Mouse (Mus musculus) embryo, embryonic 9.5 days (tissue): ENCODE results near the gene Vipr2.

Source experiments
- DNase-seq: peaks from one replicate; pipeline ENCODE4 v3.0.0-alpha.2; 2017; ENCODE audit errors: extremely low spot score

Gene Vipr2

GRCm38 (mm10) chr12:116097166-116097565, 19.6 kb downstream of the Vipr2 start:
- DNase-seq, result no peak

DNA sequence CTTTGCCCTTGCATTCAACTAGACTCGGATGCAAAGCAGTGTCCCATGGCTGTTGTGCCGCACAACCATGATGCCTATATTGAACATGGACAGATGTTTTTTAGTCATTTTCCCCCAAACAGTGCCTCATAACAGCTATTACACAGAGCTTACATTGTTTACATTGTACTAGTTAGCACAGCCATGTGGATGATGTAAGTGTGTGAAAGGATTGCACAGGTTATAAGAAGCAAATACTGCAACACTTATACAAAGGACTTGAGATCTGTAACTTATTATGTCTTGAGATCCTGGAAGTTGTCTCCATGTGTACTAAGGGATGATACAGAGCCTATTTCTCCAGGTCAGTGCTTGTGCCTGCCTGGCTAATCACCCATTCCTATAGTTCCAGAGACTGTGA, 24.4 kb downstream of the Vipr2 start:
- DNase-seq, result no peak

DNA sequence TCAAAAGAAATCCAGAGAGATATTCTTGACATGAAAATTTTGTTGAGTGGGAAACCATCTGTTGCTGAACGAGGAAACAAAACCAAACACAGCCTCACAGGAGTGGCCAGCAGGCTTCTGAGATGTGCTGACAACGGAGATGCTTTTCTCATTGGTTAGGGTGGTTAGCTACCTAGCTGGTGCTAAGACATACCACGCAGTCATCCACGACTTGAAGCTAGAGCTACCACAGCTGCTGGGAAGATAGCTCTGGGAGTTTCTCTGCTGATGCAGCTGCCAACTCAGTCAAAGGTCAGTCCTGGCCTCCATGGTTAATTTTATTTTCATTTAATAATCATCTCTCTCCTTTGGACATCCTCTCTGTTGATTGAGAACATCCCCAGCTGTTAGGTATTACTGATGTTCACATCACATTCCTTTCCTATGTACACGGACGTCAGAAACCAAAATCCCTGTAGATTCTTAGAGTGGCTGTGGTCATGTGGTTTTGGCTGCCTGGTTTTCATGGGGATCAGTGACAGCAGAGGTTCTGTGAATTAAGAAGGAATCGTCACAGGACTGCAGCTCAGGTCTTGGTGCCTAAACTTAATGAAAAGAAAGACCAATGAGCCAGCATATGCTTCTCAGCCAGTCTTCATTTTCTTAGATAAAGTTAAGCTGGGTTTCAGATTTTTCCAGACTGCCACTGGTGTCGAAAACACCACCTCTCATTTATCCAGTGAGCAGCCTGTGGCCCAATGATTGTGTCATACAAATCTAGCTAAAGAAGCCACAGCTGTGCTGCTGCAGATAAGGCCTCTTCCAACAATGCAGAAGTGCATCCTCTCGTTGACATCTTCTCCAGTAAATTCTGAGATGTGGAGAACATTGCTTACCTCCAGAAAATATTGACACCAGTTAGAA, 32.2 kb downstream of the Vipr2 start:
- no peak for DNase-seq

DNA sequence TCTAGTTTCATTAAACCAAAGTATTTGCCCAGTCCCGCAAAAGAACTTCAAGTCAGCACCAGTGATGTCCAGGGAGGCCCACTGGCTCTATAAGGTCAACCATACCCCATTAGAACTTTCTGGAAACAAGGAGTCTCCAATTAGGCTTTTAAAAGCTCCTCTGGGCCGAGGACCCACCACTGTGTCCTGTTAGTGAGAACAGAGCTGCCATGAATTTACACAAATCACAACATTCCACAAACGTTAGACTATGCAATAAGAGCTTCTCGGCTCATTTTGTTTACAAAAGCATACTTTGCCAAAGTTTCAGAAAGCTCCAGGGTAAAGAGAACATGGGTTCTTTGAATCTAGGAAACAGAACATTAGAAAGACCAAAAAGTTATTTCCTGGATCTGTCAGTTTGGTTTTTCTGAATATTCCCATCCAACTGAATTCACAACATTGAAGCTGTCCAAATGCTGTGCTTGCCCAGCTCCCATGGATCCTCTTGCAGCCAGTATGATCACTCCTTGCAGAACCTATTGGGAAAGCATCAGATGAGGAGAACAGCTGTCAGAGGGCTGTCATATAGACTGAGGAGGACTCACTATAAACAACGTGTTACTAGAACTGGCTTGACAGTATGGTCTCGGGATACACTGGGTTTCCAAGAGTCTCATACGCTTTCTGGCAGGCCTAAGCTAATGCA, 33.6 kb downstream of the Vipr2 start:
- DNase-seq, result no peak

DNA sequence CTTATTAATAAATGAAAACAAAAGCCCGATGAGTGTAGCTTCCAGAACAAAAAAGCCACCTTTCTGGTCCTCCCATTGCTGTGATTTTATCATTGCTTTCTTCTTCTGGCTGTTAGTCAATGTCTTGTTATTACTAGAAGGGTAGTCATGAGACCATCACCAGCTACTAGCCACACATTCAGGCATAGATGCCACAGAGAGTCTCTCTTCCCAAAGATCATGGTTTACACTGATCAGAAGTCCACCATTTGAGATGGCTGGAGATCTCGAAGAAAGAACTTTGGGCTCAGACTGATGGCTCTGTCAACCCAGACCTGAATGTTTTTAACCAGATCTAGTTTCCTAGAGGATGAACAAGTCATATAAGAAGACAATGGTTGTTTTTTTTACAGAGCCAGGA, 38.3 kb downstream of the Vipr2 start:
- DNase-seq, result no peak

GRCm38 (mm10) chr12:116116455-116116854, 38.9 kb downstream of the Vipr2 start:
- no peak for DNase-seq

GRCm38 (mm10) chr12:116117352-116117929, 39.9 kb downstream of the Vipr2 start:
- DNase-seq, result no peak

DNA sequence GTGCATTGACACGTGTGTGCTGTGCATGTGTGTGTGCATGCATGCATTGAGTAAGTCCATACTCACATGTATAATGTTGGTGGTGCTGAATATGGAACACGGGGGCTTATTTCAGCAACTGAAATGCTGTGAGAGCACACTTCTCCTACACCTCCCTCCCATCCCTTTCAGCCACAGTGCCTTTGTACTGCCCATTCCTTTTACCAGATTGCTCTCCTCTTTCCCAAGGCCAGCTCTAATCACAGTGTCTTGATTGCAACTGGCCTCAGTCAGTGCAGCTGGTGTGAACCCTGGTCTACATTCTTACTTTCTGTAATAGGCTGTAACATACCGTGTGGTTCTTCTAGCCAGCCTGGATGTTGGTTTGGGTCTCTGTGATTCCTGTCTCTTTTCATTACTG, 41.5 kb downstream of the Vipr2 start:
- no peak for DNase-seq

DNA sequence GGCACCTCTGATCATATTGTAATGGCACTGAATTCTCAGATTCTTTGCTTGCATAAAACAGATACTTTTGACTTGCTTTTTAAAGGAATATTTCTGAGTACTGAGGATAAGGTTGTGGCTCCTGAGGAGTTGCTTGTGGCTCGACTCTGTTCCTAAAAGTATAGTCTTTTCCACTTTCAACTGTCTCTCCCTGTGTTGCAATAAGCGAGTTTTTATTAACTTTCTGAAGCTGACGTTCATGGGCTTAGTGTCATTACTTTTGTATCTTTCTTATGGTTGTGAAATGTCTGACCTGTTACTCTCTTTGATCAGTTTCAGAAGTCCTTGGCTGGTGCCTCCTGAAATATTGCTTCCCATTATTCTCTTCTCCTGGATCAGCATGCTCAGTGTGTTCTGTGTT, 46.3 kb downstream of the Vipr2 start:
- DNase-seq, result no peak

GRCm38 (mm10) chr12:116130936-116131335, 53.4 kb downstream of the Vipr2 start:
- no peak for DNase-seq

DNA sequence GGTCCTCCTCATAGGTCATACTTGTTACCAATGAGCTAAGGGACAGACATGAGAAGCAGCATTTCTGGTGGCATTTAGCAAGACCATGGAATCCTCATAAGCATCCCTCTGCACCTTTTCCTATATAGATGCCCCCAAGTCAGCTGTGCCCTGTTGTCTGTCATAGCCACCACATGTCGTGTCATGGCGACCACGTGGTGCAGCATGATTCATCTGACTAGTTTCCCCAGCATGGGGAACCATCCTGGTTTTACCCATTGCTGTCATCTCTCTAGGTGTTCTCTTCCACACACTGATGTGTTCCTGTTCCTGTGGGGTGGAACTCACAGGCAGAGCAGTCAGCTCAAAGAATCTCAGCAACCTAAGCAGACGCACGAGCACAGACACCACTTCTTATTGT, 55.4 kb downstream of the Vipr2 start:
- DNase-seq, result no peak

DNA sequence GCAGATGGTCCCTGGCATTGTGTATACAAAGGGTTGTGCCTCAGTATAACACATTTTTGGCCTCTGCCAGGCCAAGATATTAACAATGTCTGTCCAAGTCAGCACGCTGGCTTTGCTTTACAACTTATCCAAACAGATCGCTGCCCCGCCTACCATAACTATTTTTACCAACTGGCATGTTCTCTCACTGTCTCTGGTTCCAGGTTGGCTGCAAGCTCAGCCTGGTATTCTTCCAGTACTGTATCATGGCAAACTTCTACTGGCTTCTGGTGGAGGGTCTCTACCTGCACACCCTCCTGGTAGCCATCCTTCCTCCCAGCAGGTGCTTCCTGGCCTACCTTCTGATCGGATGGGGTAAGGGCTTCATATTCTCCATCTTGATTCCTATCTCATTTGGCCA, 58.4 kb downstream of the Vipr2 start:
- no peak for DNase-seq

DNA sequence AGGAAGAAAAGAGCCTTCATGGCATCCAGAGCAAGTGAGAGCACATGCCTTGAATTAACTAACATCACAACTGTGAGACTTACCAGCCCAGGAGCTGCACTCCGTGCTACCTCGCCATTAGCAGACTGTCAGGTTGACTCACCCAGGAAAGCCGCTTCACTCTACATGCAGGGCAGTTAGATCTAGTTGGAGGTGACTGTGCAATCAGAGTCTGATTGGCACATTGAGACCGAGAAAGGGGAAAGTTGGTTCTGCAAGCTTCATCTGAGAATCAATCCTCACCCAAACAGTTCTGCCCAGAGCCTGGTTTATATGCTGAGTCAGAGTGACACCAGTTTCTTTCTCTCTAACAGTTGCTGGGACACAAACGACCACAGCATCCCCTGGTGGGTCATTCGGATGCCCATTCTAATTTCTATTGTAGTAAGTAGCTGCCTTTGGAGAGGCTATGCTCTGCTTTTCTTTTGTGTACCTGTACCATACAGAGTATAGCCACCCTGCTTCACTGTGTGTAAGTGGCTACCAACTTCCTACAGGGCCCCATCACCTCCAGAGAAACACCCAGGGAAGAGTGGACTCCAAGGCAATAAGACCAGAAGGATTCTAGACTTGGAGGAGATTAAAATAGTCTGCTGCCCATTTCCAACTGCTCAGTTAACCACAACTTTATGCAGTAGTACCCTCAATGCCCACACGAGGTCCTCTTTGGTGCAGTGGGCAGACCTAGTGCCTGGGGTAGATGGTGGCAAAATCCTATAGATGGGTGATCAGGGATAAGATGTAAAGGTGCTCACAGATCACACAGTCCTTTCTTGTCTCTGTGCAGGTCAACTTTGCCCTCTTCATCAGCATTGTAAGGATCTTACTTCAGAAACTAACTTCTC, 61.0 kb downstream of the Vipr2 start:
- no peak for DNase-seq

DNA sequence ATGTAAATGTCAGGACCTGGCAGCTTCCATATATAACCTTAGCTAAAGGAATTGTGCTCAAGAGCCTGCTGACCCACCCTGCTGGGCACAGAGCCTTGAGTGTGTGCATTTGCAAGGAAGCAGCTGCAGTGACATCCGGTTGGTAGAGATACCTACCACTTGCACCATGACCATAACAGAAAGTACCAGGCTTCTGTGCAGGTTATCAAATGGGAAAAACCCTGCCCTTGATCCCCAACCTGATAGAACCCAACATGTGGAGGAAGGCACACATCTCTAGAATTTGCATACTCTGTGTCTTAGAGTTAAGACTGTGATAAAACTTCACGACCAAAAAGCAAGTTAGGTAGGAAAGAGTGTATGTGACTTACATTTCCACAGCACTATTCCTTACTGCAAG, 63.1 kb downstream of the Vipr2 start:
- no peak for DNase-seq

DNA sequence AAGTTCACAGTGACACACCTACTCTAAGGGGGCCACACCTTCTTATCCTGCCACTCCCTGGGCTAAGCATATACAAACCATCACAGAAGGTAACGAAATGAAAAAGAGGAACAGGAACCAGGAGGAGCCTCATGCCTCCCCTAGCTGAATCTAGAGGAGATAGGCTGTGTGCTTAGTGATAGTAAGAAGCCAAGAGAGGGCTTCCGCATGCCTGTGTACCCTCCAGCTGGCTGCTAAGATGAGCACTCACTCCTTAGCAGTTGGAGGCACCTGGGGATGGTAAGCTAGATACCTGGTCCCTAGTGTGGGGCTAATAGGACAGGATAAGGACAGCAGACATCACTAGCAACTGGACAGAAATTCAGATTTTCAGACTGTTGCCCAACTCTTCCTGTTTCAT, 64.3 kb downstream of the Vipr2 start:
- DNase-seq, result no peak

DNA sequence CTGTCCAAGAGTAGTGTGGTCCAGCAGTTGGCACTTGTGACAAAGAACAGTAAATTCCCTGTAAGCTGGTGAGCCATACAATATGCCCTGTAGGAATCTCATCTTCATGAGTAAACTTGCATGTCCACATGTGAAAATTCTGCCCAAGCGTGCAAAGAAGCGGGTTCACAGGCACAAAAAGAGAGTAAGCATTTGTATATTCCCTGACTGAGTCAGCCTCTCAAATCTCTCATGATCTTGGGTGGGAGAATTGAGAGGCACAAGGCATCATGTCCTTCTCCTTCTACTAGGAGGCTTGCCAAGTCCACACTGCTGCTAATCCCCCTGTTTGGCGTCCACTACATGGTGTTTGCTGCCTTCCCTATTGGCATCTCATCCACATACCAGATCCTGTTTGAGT, 64.9 kb downstream of the Vipr2 start:
- DNase-seq, result no peak

- DNase-seq, result no peak
Measured at GRCm38 (mm10) chr12:116145246-116145645, 67.7 kb downstream of the Vipr2 start.

- DNase-seq, result no peak
Measured at GRCm38 (mm10) chr12:116145686-116146085, 68.2 kb downstream of the Vipr2 start.

- DNase-seq, result peak; percentile 6
Measured at GRCm38 (mm10) chr12:116146996-116147634, 69.6 kb downstream of the Vipr2 start.

- no peak for DNase-seq
Measured at GRCm38 (mm10) chr12:116152866-116153428, 75.4 kb downstream of the Vipr2 start.
